Mouse (Mus musculus): ENCODE results near the gene Adgrf2. TPM values are rescaled to one million over a fixed set of nuclear protein-coding genes. Genes with fewer than 3 reads are reported as not detected.
A peak's percentile ranks its signal among the peaks of the same experiment; 100 is the strongest.

The Adgrf2 gene
- polyA plus RNA-seq, 1 experiment from 2014 or later = 0.05 TPM

- Histone ChIP-seq H3K4me3 (ENCODE audit: low read depth, low read length) (no peak overlapping the region), H3K9ac (no peak overlapping the region), H3K27ac (ENCODE audit: low read depth) (no peak overlapping the region), H3K4me1 (ENCODE audit: insufficient read depth) (no peaks in the 10 kb centered on the region), H3K9me3 (ENCODE audit: low read depth, low read length) (no peaks in the 10 kb centered on the region), H3K36me3 (ENCODE audit: insufficient read depth) (no peaks in the 10 kb centered on the region), H3K27me3 (ENCODE audit: insufficient read depth, low read length) (no peaks in the 10 kb centered on the region), H3K4me2 (no peak overlapping the region)
- ATAC-seq (ENCODE audit: insufficient read depth) (no peak), DNase-seq (no peak)
- TF ChIP-seq CTCF (IDR thresholded peaks at IDR 0.05; ENCODE audit: low read depth) = no peak
- WGBS = 65% methylated on average over 6 of the region's 6 CpGs
Observed at GRCm38 (mm10) chr17:42745657-42746420, 3.9 kb upstream of the Adgrf2 start.

- Histone ChIP-seq H3K4me2 (no peak overlapping the region), H3K9ac (no peak overlapping the region), H3K4me1 (ENCODE audit: insufficient read depth) (no peaks in the 10 kb centered on the region), H3K27me3 (ENCODE audit: insufficient read depth, low read length) (no peaks in the 10 kb centered on the region), H3K36me3 (ENCODE audit: insufficient read depth) (no peaks in the 10 kb centered on the region), H3K9me3 (ENCODE audit: low read depth, low read length) (no peaks in the 10 kb centered on the region), H3K27ac (ENCODE audit: low read depth) (no peak overlapping the region), H3K4me3 (ENCODE audit: low read depth, low read length) (no peak overlapping the region)
- TF ChIP-seq CTCF (IDR thresholded peaks at IDR 0.05; ENCODE audit: low read depth) = no peak
- DNase-seq (no peak), ATAC-seq (ENCODE audit: insufficient read depth) (no peak)
- 89% methylated on average over 3 of the region's 3 CpGs for WGBS
Observed at GRCm38 (mm10) chr17:42742823-42743222, 844 bp upstream of the Adgrf2 start.

GRCm38 (mm10) chr17:42738794-42739193 lies 3.2 kb downstream of the Adgrf2 start:
- Histone ChIP-seq H3K4me1 (ENCODE audit: insufficient read depth) (no peaks in the 10 kb centered on the region), H3K4me3 (ENCODE audit: low read depth, low read length) (no peak overlapping the region), H3K36me3 (ENCODE audit: insufficient read depth) (no peaks in the 10 kb centered on the region), H3K4me2 (no peak overlapping the region), H3K27ac (ENCODE audit: low read depth) (no peak overlapping the region), H3K9ac (no peak overlapping the region), H3K9me3 (ENCODE audit: low read depth, low read length) (no peaks in the 10 kb centered on the region), H3K27me3 (ENCODE audit: insufficient read depth, low read length) (no peaks in the 10 kb centered on the region)
- no peak for TF ChIP-seq CTCF (IDR thresholded peaks at IDR 0.05; ENCODE audit: low read depth)
- DNase-seq (peak; percentile 22), ATAC-seq (ENCODE audit: insufficient read depth) (no peak)
- WGBS = 51% methylated on average over 6 of the region's 6 CpGs

GRCm38 (mm10) chr17:42717161-42717560 lies 24.8 kb downstream of the Adgrf2 start:
- no peak overlapping the region for H3K4me3 ChIP-seq (ENCODE audit: low read depth, low read length)
- H3K4me1 ChIP-seq (ENCODE audit: insufficient read depth) = no peaks in the 10 kb centered on the region
- no peaks in the 10 kb centered on the region for H3K9me3 ChIP-seq (ENCODE audit: low read depth, low read length)
- ATAC-seq (ENCODE audit: insufficient read depth) (no peak), DNase-seq (no peak)
- no peaks in the 10 kb centered on the region for H3K27me3 ChIP-seq (ENCODE audit: insufficient read depth, low read length)
- peak; percentile 37 for TF ChIP-seq CTCF (IDR thresholded peaks at IDR 0.05; ENCODE audit: low read depth)
- 50% methylated on average over 3 of the region's 3 CpGs for WGBS
- no peaks in the 10 kb centered on the region for H3K36me3 ChIP-seq (ENCODE audit: insufficient read depth)
- H3K27ac ChIP-seq (ENCODE audit: low read depth) = no peak overlapping the region
- no peak overlapping the region for H3K4me2 ChIP-seq
- H3K9ac ChIP-seq = no peak overlapping the region

GRCm38 (mm10) chr17:42714991-42715390 lies 27.0 kb downstream of the Adgrf2 start:
- no peaks in the 10 kb centered on the region for H3K27me3 ChIP-seq (ENCODE audit: insufficient read depth, low read length)

GRCm38 (mm10) chr17:42710717-42711116 lies 31.3 kb downstream of the Adgrf2 start:
- no peak overlapping the region for H3K4me3 ChIP-seq (ENCODE audit: low read depth, low read length)
- 83% methylated on average over 7 of the region's 7 CpGs for WGBS
- no peak overlapping the region for H3K27ac ChIP-seq (ENCODE audit: low read depth)
- H3K27me3 ChIP-seq (ENCODE audit: insufficient read depth, low read length) = no peaks in the 10 kb centered on the region
- no peak for TF ChIP-seq CTCF (IDR thresholded peaks at IDR 0.05; ENCODE audit: low read depth)
- H3K4me2 ChIP-seq = no peak overlapping the region
- ATAC-seq (ENCODE audit: insufficient read depth) (no peak), DNase-seq (no peak)
- no peaks in the 10 kb centered on the region for H3K36me3 ChIP-seq (ENCODE audit: insufficient read depth)
- H3K4me1 ChIP-seq (ENCODE audit: insufficient read depth) = no peaks in the 10 kb centered on the region
- H3K9me3 ChIP-seq (ENCODE audit: low read depth, low read length) = no peaks in the 10 kb centered on the region
- H3K9ac ChIP-seq = no peak overlapping the region

More at GRCm38 (mm10) chr17:42714991-42715390, 27.0 kb downstream of the Adgrf2 start:
- Histone ChIP-seq H3K4me1 (ENCODE audit: insufficient read depth) (no peaks in the 10 kb centered on the region), H3K9ac (no peak overlapping the region), H3K36me3 (ENCODE audit: insufficient read depth) (no peaks in the 10 kb centered on the region), H3K27ac (ENCODE audit: low read depth) (no peak overlapping the region), H3K4me2 (no peak overlapping the region), H3K4me3 (ENCODE audit: low read depth, low read length) (no peak overlapping the region), H3K9me3 (ENCODE audit: low read depth, low read length) (no peaks in the 10 kb centered on the region)
- DNase-seq (no peak), ATAC-seq (ENCODE audit: insufficient read depth) (no peak)
- 70% methylated on average over 7 of the region's 7 CpGs for WGBS
- TF ChIP-seq CTCF (IDR thresholded peaks at IDR 0.05; ENCODE audit: low read depth) = no peak

DNA sequence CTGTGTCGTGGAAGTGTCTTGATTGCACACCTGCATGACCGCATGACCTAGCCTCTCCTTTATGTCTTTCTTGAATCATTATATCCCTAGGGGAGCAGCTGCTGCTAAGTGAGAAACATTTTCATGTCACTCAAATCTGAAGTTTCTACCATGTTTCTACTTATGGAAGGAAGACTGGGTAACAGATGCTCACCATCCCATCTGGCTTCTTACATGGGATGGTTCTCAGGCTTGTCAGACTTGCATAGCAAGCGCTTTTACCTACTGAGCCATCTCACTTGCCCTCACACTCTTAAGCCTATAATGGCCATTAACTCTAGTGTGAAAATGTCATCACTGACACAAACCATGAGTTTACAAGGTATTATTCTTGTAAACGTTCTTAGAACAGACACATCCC lies 36.4 kb downstream of the Adgrf2 start:
- Histone ChIP-seq H3K36me3 (ENCODE audit: insufficient read depth) (no peaks in the 10 kb centered on the region), H3K4me1 (ENCODE audit: insufficient read depth) (no peaks in the 10 kb centered on the region), H3K4me3 (ENCODE audit: low read depth, low read length) (no peak overlapping the region), H3K4me2 (no peak overlapping the region), H3K27ac (ENCODE audit: low read depth) (no peak overlapping the region), H3K9me3 (ENCODE audit: low read depth, low read length) (no peaks in the 10 kb centered on the region), H3K9ac (no peak overlapping the region), H3K27me3 (ENCODE audit: insufficient read depth, low read length) (no peaks in the 10 kb centered on the region)
- WGBS = 74% methylated on average over 4 of the region's 4 CpGs
- no peak for TF ChIP-seq CTCF (IDR thresholded peaks at IDR 0.05; ENCODE audit: low read depth)
- ATAC-seq (ENCODE audit: insufficient read depth) (no peak), DNase-seq (no peak)

Measured in lung, embryonic 14.5 days (tissue).